Mouse (Mus musculus): Measurements from ENCODE around the gene Zfp879.

The Zfp879 gene

GRCm38 (mm10) chr11:50841023-50841735 lies at the start of gene Zfp879:
TSS of gene Zfp879 (minus strand) at chr11:50841552.
- peak; percentile 97 for DNase-seq

- peak; percentile 97 for DNase-seq
These were observed 46.2 kb upstream of the Zfp879 start, which contains the start of gene Zfp454 for GRCm38 (mm10) chr11:50887390-50888128. TSS of gene Zfp454 (minus strand) at chr11:50887651.

GRCm38 (mm10) chr11:50886933-50887293 lies 45.6 kb upstream of the Zfp879 start:
- DNase-seq, result no peak

GRCm38 (mm10) chr11:50886231-50886932 lies 45.0 kb upstream of the Zfp879 start:
- peak; percentile 55 for DNase-seq

GRCm38 (mm10) chr11:50883756-50884155 lies 42.4 kb upstream of the Zfp879 start:
- DNase-seq, result no peak

GRCm38 (mm10) chr11:50878641-50879040 lies 37.3 kb upstream of the Zfp879 start:
- DNase-seq, result no peak

- DNase-seq, result no peak
These were observed 9.7 kb upstream of the Zfp879 start for GRCm38 (mm10) chr11:50850989-50851601.

- DNase-seq, result no peak
These were observed 8.9 kb upstream of the Zfp879 start, which contains the start of gene Grm6 for GRCm38 (mm10) chr11:50850177-50850735. TSS of gene Grm6 (plus strand) at chr11:50850685.

GRCm38 (mm10) chr11:50849310-50849709 lies 8.0 kb upstream of the Zfp879 start:
- DNase-seq, result no peak

- no peak for DNase-seq
These were observed 7.3 kb upstream of the Zfp879 start for GRCm38 (mm10) chr11:50848520-50849137.

- no peak for DNase-seq
These were observed 5.7 kb upstream of the Zfp879 start for GRCm38 (mm10) chr11:50847047-50847446.

- no peak for DNase-seq
These were observed 4.6 kb upstream of the Zfp879 start for GRCm38 (mm10) chr11:50845951-50846350.

- DNase-seq, result no peak
These were observed 5.6 kb downstream of the Zfp879 start for GRCm38 (mm10) chr11:50835727-50836126.

GRCm38 (mm10) chr11:50827010-50827953 lies 14.1 kb downstream of the Zfp879 start, which contains the start of gene Zfp354c:
TSS of gene Zfp354c (minus strand) at chr11:50827724.
- DNase-seq, result peak; percentile 88

- no peak for DNase-seq
These were observed 15.1 kb downstream of the Zfp879 start for GRCm38 (mm10) chr11:50826214-50826613.

- DNase-seq, result no peak
These were observed 27.1 kb downstream of the Zfp879 start for GRCm38 (mm10) chr11:50814233-50814632.

GRCm38 (mm10) chr11:50798836-50799235 lies 42.5 kb downstream of the Zfp879 start:
- no peak for DNase-seq

GRCm38 (mm10) chr11:50797674-50798073 lies 43.7 kb downstream of the Zfp879 start:
- no peak for DNase-seq

Data from cerebellum, adult 9-11 months (tissue).